Mouse (Mus musculus) stomach, embryonic 16.5 days (tissue): ENCODE data around the gene Kcnn3. TPM values are rescaled to one million over a fixed set of nuclear protein-coding genes. Genes with fewer than 3 reads are reported as not detected.

Experiments
- ATAC-seq: fragments of 200-750 bp; cut with Nextera tagmentation; 2 replicates; pipeline ENCODE4 v1.8.0; 2017; ENCODE audit warnings: moderate number of reproducible peaks, moderate TSS enrichment; ENCODE audit not compliant: insufficient read depth, low FRiP score
- H3K27ac ChIP-seq: fragments of 300-500 bp; sonication (generic); 2 replicates; pipeline ENCODE4 v1.5.1; 2014; ENCODE audit warnings: low read length
- H3K27me3 ChIP-seq: fragments of 300-500 bp; sonication (generic); 2 replicates; pipeline ENCODE4 v1.6.1; 2014; ENCODE audit warnings: low read length, control low read depth, mixed read lengths; ENCODE audit not compliant: control insufficient read depth, insufficient read depth
- H3K36me3 ChIP-seq: fragments of 300-500 bp; sonication (generic); 2 replicates; pipeline ENCODE4 v1.6.1; 2014; ENCODE audit warnings: low read length; ENCODE audit not compliant: control insufficient read depth, insufficient read depth
- H3K4me1 ChIP-seq: fragments of 300-500 bp; sonication (generic); 2 replicates; pipeline ENCODE4 v1.6.1; 2014; ENCODE audit warnings: low read length, control low read depth, mixed read lengths; ENCODE audit not compliant: control insufficient read depth, insufficient read depth
- H3K4me2 ChIP-seq: fragments of 300-500 bp; sonication (generic); 2 replicates; pipeline ENCODE4 v1.6.1; 2014; ENCODE audit warnings: low read depth, low read length, mixed read lengths
- H3K4me3 ChIP-seq: fragments of 300-500 bp; sonication (generic); replicated peaks from 2 replicates; pipeline ENCODE4 v1.5.1; 2014; ENCODE audit warnings: mild to moderate bottlenecking, low read length
- H3K9ac ChIP-seq: fragments of 300-500 bp; sonication (generic); 2 replicates; pipeline ENCODE4 v1.6.1; 2014; ENCODE audit warnings: low read length
- H3K9me3 ChIP-seq: fragments of 300-500 bp; sonication (generic); replicated peaks from 2 replicates; pipeline ENCODE4 v1.6.1; 2016; ENCODE audit warnings: low read length, control low read depth; ENCODE audit not compliant: control insufficient read depth
- WGBS: fragments of 180-500 bp; shearing (Covaris S2); extraction: QIAGEN DNeasy Blood & Tissue Kit; methylation state at CpG from one replicate; pipeline ENCODE4 v1.1.7; 2014; 5-methylcytosine and 5-hydroxymethylcytosine counted together
- polyA plus RNA-seq: library from polyadenylated mRNA; unstranded; fragments of >200 nt; fragmentation: Nextera tagmentation; extraction: Ambion mirVana; gene quantifications from 2 replicates; pipeline ENCODE4 v1.2.1, GENCODE M21; 2015

Gene Kcnn3
- polyA plus RNA-seq, 1 experiment from 2014 or later: 5.9 TPM

GRCm38 (mm10) chr3:89714359-89715206 lies 194.6 kb downstream of the Kcnn3 start, which contains the start of gene Adar:
Gene Adar (plus strand): TSS chr3:89715022.
- H3K27ac ChIP-seq: peak within 1 kb of the TSS; percentile 69
- 6% methylated on average over 28 of the region's 28 CpGs for WGBS
- peaks cover 12% of the 10 kb centered on the region for H3K4me1 ChIP-seq
- no peaks in the 10 kb centered on the region for H3K9me3 ChIP-seq
- no peaks in the 10 kb centered on the region for H3K27me3 ChIP-seq
- H3K4me2 ChIP-seq: peak within 1 kb of the TSS; percentile 98
- peak within 1 kb of the TSS; percentile 92 for H3K4me3 ChIP-seq
- peak; percentile 84 for ATAC-seq
- H3K36me3 ChIP-seq: no peaks in the 10 kb centered on the region
- H3K9ac ChIP-seq: peak within 1 kb of the TSS; percentile 93

GRCm38 (mm10) chr3:89715207-89715966 lies 195.4 kb downstream of the Kcnn3 start:
- ATAC-seq: peak; percentile 64
- Histone ChIP-seq H3K27me3 (no peaks in the 10 kb centered on the region), H3K9ac (peak overlapping the region; percentile 93), H3K9me3 (no peaks in the 10 kb centered on the region), H3K4me3 (peak overlapping the region; percentile 92), H3K27ac (peak overlapping the region; percentile 1; the same call in 1 of the 2 replicates), H3K4me1 (peaks cover 12% of the 10 kb centered on the region), H3K36me3 (no peaks in the 10 kb centered on the region), H3K4me2 (peak overlapping the region; percentile 98)
- 2% methylated on average over 57 of the region's 59 CpGs for WGBS

GRCm38 (mm10) chr3:89715967-89716256 lies 195.9 kb downstream of the Kcnn3 start:
- H3K9me3 ChIP-seq: no peaks in the 10 kb centered on the region
- H3K9ac ChIP-seq: peak overlapping the region; percentile 93
- H3K36me3 ChIP-seq: no peaks in the 10 kb centered on the region
- H3K4me1 ChIP-seq: peaks cover 14% of the 10 kb centered on the region
- no peak overlapping the region for H3K27ac ChIP-seq
- ATAC-seq: no peak
- peak overlapping the region; percentile 92 for H3K4me3 ChIP-seq
- H3K4me2 ChIP-seq: peak overlapping the region; percentile 98
- WGBS: 50% methylated on average over 6 of the region's 6 CpGs
- no peaks in the 10 kb centered on the region for H3K27me3 ChIP-seq

DNA sequence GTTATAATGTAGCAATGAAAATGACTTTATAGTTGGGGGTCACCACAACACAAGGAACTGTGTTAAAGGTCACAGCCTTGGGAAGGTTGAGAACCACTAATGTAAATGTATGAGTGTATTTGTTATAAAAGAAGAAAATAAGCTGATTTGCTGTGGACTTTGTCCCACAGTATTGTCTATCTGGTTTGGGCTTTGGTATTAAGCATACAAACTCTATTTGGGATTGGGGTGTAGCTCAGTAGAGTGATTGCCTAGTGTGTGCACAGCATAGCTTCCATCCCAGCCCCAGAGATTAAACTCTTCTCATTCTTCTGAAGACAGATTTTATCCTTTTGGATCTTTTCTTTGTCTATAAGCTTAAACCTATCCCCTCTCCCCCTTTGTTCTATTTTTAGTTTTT lies 202.1 kb downstream of the Kcnn3 start:
- H3K36me3 ChIP-seq: no peaks in the 10 kb centered on the region
- no peaks in the 10 kb centered on the region for H3K9me3 ChIP-seq
- H3K4me2 ChIP-seq: no peak overlapping the region
- peaks cover 6% of the 10 kb centered on the region; the same call in 1 of the 2 replicates for H3K4me1 ChIP-seq
- ATAC-seq: peak; percentile 58; the same call in 1 of the 2 replicates
- no peaks in the 10 kb centered on the region for H3K27me3 ChIP-seq
- no peak overlapping the region for H3K9ac ChIP-seq
- H3K4me3 ChIP-seq: no peak overlapping the region
- no peak overlapping the region for H3K27ac ChIP-seq

DNA sequence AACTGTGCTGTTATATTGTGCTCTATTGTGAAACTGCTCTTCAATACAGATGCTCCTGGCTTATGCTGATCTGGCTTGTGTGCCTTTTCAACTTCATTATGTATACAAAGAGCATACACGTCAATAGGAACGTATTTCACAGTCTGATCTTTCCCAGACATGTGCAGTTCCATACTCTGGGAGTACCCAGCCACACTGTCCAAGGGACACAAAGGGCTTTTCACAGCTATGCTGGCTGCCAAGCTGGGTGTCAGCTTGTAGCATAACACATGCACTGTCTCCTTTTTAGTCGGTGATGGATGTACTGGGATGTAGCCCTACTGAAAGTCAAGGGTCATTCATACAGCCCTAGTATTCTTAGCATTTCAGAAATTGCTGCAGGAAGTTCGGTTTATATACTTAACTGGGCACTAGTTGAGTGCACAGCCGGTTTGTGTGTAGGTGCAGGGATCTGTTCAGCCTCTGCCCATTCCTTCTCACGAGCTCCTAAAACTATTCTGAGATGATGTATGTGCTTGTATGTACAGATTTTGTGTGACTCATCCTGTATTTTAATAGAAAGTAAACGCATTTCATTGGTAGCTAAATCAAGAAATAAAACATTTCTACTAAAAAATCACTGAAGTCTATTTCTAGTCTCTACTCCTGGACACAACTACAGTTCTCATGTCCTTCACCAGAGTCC lies 203.6 kb downstream of the Kcnn3 start:
- Histone ChIP-seq H3K4me2 (no peak overlapping the region), H3K9ac (no peak overlapping the region), H3K4me1 (peaks cover 6% of the 10 kb centered on the region; the same call in 1 of the 2 replicates), H3K27ac (no peak overlapping the region), H3K36me3 (no peaks in the 10 kb centered on the region), H3K4me3 (no peak overlapping the region), H3K27me3 (no peaks in the 10 kb centered on the region), H3K9me3 (no peaks in the 10 kb centered on the region)
- no peak for ATAC-seq
- 55% methylated on average over 7 of the region's 7 CpGs for WGBS

Other genes with a start within 250 kb of the Kcnn3 start
- gene Slc50a1, start 249.6 kb upstream of the Kcnn3 start, polyA plus RNA-seq: 81.7 and 83.1 TPM in 2 replicates
- gene Efna1, start 239.0 kb upstream of the Kcnn3 start, polyA plus RNA-seq: 41.5 and 44.7 TPM in 2 replicates
- gene Efna3, start 197.2 kb upstream of the Kcnn3 start, polyA plus RNA-seq: 13.0 and 16.0 TPM in 2 replicates
- 15.0 and 15.5 TPM in 2 replicates for gene Efna4, start 182.1 kb upstream of the Kcnn3 start, polyA plus RNA-seq
- gene Adam15, start 170.2 kb upstream of the Kcnn3 start, polyA plus RNA-seq: 61.1 and 69.5 TPM in 2 replicates
- gene Dcst2, start 158.2 kb upstream of the Kcnn3 start, polyA plus RNA-seq: 0.45 and 0.49 TPM in 2 replicates
- gene Dcst1, start 154.9 kb upstream of the Kcnn3 start, polyA plus RNA-seq: 0.70 and 0.89 TPM in 2 replicates
- gene Zbtb7b, start 125.4 kb upstream of the Kcnn3 start, polyA plus RNA-seq: 8.0 and 9.2 TPM in 2 replicates
- not detected in 2 replicates for gene Lenep, start 117.4 kb upstream of the Kcnn3 start, polyA plus RNA-seq
- 27.5 and 28.6 TPM in 2 replicates for gene Flad1, start 108.3 kb upstream of the Kcnn3 start, polyA plus RNA-seq
- gene Cks1b, start 101.8 kb upstream of the Kcnn3 start, polyA plus RNA-seq: 322 and 323 TPM in 2 replicates
- gene Shc1, start 101.7 kb upstream of the Kcnn3 start, polyA plus RNA-seq: 96.5 and 103 TPM in 2 replicates
- gene Pygo2, start 90.0 kb upstream of the Kcnn3 start, polyA plus RNA-seq: 21.1 and 23.4 TPM in 2 replicates
- gene Pbxip1, start 83.5 kb upstream of the Kcnn3 start, polyA plus RNA-seq: 41.8 and 51.2 TPM in 2 replicates
- 56.0 and 64.9 TPM in 2 replicates for gene Pmvk, start 65.6 kb upstream of the Kcnn3 start, polyA plus RNA-seq
- gene Adar, start 194.9 kb downstream of the Kcnn3 start, polyA plus RNA-seq: 12.3 and 13.6 TPM in 2 replicates
- gene Chrnb2, start 244.5 kb downstream of the Kcnn3 start, polyA plus RNA-seq: 1.2 and 1.6 TPM in 2 replicates